Mouse (Mus musculus): ENCODE results near the gene Dennd1a.

DNA sequence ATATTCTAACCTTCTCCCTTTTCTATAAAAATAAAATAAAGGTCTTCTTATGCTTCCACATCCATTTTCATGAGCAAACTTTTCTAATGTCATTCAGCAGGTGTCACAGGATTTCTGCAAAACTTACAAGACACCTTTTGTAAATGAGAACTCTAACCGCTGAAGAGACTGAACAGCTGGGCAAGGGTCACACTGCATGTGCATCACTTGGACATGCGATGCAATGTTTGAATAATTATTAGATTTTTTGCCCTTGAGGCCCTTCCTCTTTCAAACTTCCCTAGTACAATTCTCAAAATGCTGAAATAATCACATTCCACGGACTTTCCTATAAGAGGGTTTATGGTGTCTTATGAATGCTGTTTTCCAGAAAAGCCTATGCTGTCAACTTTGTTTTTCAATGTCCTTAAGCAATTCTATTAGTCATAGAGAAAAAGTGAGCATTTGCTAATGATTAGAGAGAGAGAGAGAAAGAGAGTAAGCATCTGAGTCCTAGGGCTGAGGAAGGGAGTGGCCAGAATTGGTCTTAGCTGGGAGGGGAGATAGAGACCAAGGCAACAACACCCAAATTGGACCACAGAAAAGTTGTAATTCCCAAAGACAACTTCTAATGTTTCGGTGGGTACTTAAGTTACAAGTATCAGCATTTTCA, 1.3 kb downstream of the Dennd1a start:
- no peak for TF ChIP-seq EP300 (IDR thresholded peaks at IDR 0.05; ENCODE audit: insufficient read depth, low read depth, low read length)
- TF ChIP-seq CTCF (IDR thresholded peaks at IDR 0.05; ENCODE audit: low read depth, low read length), result no peak
- no peak for TF ChIP-seq POLR2A (IDR thresholded peaks at IDR 0.05; ENCODE audit: insufficient read depth, low read length)

All from ES-Bruce4 (cell line).